Mouse (Mus musculus): ENCODE measurements around the gene Tmcc2. TPM values are rescaled to one million over a fixed set of nuclear protein-coding genes. Genes with fewer than 3 reads are reported as not detected.

Tmcc2 gene
- total RNA-seq, 2 experiments from 2014 or later = 4.9 to 5.3 TPM

GRCm38 (mm10) chr1:132391580-132392022 lies 520 bp upstream of the Tmcc2 start:
- ATAC-seq (ENCODE audit: poor library complexity, severe bottlenecking) = peak; percentile 74

GRCm38 (mm10) chr1:132389886-132390585 lies 1.0 kb downstream of the Tmcc2 start:
- peak; percentile 71 for ATAC-seq (ENCODE audit: poor library complexity, severe bottlenecking)

- ATAC-seq (ENCODE audit: poor library complexity, severe bottlenecking) = no peak
Measured at GRCm38 (mm10) chr1:132388813-132389803, 2.0 kb downstream of the Tmcc2 start.

GRCm38 (mm10) chr1:132387943-132388342 lies 3.1 kb downstream of the Tmcc2 start:
- ATAC-seq (ENCODE audit: poor library complexity, severe bottlenecking) = no peak

GRCm38 (mm10) chr1:132386266-132386665 lies 4.8 kb downstream of the Tmcc2 start:
- ATAC-seq (ENCODE audit: poor library complexity, severe bottlenecking) = no peak

- ATAC-seq (ENCODE audit: poor library complexity, severe bottlenecking) = no peak
Measured at GRCm38 (mm10) chr1:132385711-132386110, 5.4 kb downstream of the Tmcc2 start.

- no peak for ATAC-seq (ENCODE audit: poor library complexity, severe bottlenecking)
Measured at GRCm38 (mm10) chr1:132385266-132385665, 5.8 kb downstream of the Tmcc2 start.

- ATAC-seq (ENCODE audit: poor library complexity, severe bottlenecking) = peak; percentile 30; the same call in 1 of the 2 replicates
Measured at GRCm38 (mm10) chr1:132384001-132384554, 7.0 kb downstream of the Tmcc2 start.

GRCm38 (mm10) chr1:132381929-132382328 lies 9.2 kb downstream of the Tmcc2 start:
- peak; percentile 26; the same call in 1 of the 2 replicates for ATAC-seq (ENCODE audit: poor library complexity, severe bottlenecking)

- no peak for ATAC-seq (ENCODE audit: poor library complexity, severe bottlenecking)
Measured at GRCm38 (mm10) chr1:132380550-132381100, 10.5 kb downstream of the Tmcc2 start.

GRCm38 (mm10) chr1:132377811-132378210 lies 13.3 kb downstream of the Tmcc2 start:
- ATAC-seq (ENCODE audit: poor library complexity, severe bottlenecking) = no peak

GRCm38 (mm10) chr1:132377055-132377365 lies 14.1 kb downstream of the Tmcc2 start:
- no peak for ATAC-seq (ENCODE audit: poor library complexity, severe bottlenecking)

- no peak for ATAC-seq (ENCODE audit: poor library complexity, severe bottlenecking)
Measured at GRCm38 (mm10) chr1:132376211-132377054, 14.6 kb downstream of the Tmcc2 start.

- ATAC-seq (ENCODE audit: poor library complexity, severe bottlenecking) = no peak
Measured at GRCm38 (mm10) chr1:132375256-132375655, 15.8 kb downstream of the Tmcc2 start.

- ATAC-seq (ENCODE audit: poor library complexity, severe bottlenecking) = peak; percentile 19; the same call in 1 of the 2 replicates
Measured at GRCm38 (mm10) chr1:132374873-132375244, 16.2 kb downstream of the Tmcc2 start.

- ATAC-seq (ENCODE audit: poor library complexity, severe bottlenecking) = no peak
Measured at GRCm38 (mm10) chr1:132374140-132374872, 16.8 kb downstream of the Tmcc2 start.

- no peak for ATAC-seq (ENCODE audit: poor library complexity, severe bottlenecking)
Measured at GRCm38 (mm10) chr1:132372896-132373534, 18.1 kb downstream of the Tmcc2 start.

GRCm38 (mm10) chr1:132372354-132372753 lies 18.7 kb downstream of the Tmcc2 start:
- ATAC-seq (ENCODE audit: poor library complexity, severe bottlenecking) = no peak

All from megakaryocyte, adult 5-6 weeks (primary cell).